Mouse (Mus musculus) small intestine, adult 2 months (tissue): ENCODE results near the gene Dna2.

Experiments used
- CTCF ChIP-seq: fragments of 200-500 bp; IDR thresholded peaks from 2 replicates; pipeline ENCODE4 v1.5.1; 2012; ENCODE audit warnings: low read depth, mild to moderate bottlenecking, control low read depth, inconsistent platforms, low read length, moderate library complexity, mixed read lengths; ENCODE audit not compliant: insufficient replicate concordance, insufficient read length; ENCODE audit errors: extremely low read depth
- POLR2A ChIP-seq: fragments of 200-500 bp; IDR thresholded peaks from 2 replicates; pipeline ENCODE4 v1.6.1; 2012; ENCODE audit warnings: low read depth, mild to moderate bottlenecking, control low read depth, inconsistent platforms, low read length, moderate library complexity

DNA sequence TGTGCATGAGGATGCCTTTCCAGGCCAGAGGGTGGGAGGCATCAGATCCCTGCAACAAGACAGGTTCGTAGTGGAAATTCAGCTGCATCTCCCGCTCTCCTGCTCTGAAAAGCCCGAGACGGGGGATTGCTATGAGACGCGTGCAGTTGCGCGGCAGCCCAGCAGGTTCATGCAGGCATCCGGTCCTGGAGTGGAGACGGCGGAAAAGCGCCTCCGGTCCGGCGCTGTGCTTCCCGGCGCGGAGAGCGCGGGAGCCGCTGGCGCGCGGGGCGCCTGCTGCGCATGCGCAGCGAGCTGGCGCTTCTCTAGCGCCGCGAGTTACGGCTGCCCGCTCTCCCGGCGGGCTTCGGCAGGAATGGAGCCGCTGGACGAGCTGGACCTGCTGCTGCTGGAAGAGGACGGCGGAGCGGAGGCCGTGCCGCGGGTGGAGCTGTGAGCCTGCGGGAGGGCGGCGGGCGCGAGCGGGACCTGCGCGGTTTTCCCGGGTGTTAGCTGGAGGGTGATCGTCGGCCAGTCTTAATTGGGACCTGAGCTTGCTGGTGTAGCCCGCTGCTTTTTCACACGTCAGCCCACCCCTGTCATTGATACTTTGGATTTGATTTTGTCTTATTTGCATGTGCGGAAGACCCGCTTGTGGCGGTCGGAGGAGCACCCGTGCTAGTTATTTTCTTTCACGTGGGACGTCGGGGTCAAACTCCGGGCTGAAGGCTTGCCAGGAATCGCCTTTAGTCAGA lies at the start of gene Dna2:
- TF ChIP-seq CTCF (no peak), POLR2A (no peak)
